Mouse (Mus musculus) testis, adult 2 months (tissue): ENCODE data around the gene Ehmt2. TPM values are rescaled to one million over a fixed set of nuclear protein-coding genes. Genes with fewer than 3 reads are reported as not detected.
A peak's percentile ranks its signal among the peaks of the same experiment; 100 is the strongest.
"Not testable (repeated sequence)": the region's sequence is repeated elsewhere in the genome, so short reads cannot be mapped to it uniquely, and the experiment has no call there.

Experiments
- H3K27ac ChIP-seq: fragments of 200-500 bp; 2 replicates; pipeline ENCODE4 v1.5.1; 2012; ENCODE audit warnings: low read depth, low read length; ENCODE audit not compliant: control insufficient read depth, insufficient read depth
- H3K27me3 ChIP-seq: fragments of 200-500 bp; 2 replicates; pipeline ENCODE4 v1.6.1; 2012; ENCODE audit warnings: mild to moderate bottlenecking, low read length, moderate library complexity; ENCODE audit not compliant: control insufficient read depth, insufficient read depth
- H3K36me3 ChIP-seq: fragments of 200-500 bp; 2 replicates; pipeline ENCODE4 v1.6.1; 2012; ENCODE audit warnings: mild to moderate bottlenecking, low read length; ENCODE audit not compliant: control insufficient read depth, insufficient read depth
- H3K4me1 ChIP-seq: fragments of 200-500 bp; 2 replicates; pipeline ENCODE4 v1.6.1; 2012; ENCODE audit warnings: low read length; ENCODE audit not compliant: control insufficient read depth, insufficient read depth
- H3K4me3 ChIP-seq: fragments of 200-500 bp; 2 replicates; pipeline ENCODE4 v1.5.1; 2012; ENCODE audit warnings: low read depth, mild to moderate bottlenecking, low read length, moderate library complexity, mixed read lengths; ENCODE audit not compliant: control insufficient read depth
- CTCF ChIP-seq: fragments of 200-500 bp; IDR thresholded peaks from 2 replicates; pipeline ENCODE4 v1.5.1; 2012; ENCODE audit warnings: low read depth, mild to moderate bottlenecking, inconsistent platforms, low read length, moderate library complexity; ENCODE audit not compliant: control insufficient read depth, insufficient read depth, insufficient replicate concordance
- POLR2A ChIP-seq: fragments of 200-500 bp; IDR thresholded peaks from 2 replicates; pipeline ENCODE4 v1.6.1; 2012; ENCODE audit warnings: low read depth, mild to moderate bottlenecking, inconsistent platforms, low read length, moderate library complexity; ENCODE audit not compliant: control insufficient read depth
- polyA plus RNA-seq: library from polyadenylated mRNA; depleted of rRNA; stranded (reverse); fragments of >200 nt; gene quantifications from 2 replicates; pipeline ENCODE4 v1.2.3, GENCODE M21; 2012; rRNA removed

Ehmt2 gene
- polyA plus RNA-seq, 1 experiment = 344 TPM

DNA sequence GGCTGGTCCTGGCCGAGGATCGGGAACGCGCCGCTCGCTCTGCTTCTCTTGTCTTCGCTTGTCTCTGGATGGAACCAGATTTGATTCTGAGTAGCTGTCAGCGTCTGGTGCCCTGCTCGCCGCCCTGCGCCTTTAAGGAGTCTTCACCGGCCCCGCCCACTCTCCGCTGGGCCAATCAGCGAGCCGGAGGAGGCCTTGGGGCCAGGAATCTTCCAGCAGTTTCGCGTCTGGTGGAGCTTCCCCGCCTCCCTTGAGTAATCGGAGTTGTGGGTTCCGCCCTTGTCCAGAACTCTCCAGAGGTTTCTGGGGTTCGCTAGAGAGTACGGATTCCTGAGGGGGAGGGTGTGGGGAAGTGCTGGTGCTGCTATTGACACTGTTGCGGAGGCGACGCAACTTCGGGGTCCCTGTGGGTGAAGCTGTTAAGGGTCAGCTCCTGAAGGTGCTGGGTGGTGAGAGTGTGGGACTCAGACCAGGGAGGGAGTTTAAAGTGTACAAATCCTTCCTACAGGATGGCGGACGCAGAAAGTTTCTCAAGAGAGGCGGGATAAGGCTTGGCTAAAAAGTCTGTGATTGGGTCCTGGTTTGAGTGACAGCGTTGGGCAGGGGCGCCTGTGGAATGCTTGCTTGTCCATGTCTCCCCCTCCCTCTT, 61.0 kb downstream of the Ehmt2 start, which contains the start of gene Hspa1b:
TSS of gene Hspa1b (minus strand) at position 109 of the 649 bp plus-strand sequence.
- TF ChIP-seq POLR2A = 0 out of 2 replicates have a peak, but pooled peaks have one; percentile 32
- not testable (repeated sequence) for H3K4me1 ChIP-seq, H3K27me3 ChIP-seq

DNA sequence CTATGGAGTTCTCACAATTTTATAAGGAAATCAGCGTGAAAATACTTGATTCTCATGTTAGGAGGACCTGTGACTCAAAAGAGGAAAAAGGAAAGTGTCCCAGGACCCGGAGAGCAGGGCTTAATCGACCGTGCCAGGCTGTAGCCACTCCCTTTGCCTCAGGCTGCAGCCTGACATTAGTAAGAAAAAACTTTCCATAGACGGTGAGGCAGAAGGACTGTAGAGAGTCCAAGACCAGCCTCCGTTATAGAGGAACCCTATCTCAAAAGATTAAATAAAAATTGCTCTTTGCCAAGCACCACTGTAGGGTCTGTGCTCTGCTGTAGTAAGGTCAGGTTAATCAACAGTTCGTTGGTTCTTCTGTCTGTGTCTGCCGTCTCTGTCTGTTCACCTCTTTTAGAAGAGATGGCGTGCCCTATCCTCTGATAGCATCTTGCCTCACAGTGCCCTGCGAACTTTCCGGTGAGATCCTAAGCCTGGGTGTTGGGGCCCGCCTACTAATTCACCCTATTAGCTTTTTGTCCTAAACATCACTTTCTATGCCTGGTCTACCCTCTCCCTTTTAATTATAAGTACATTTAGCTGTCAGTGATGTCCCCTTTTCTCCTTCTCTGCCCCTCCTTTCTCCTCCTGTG, 61.7 kb downstream of the Ehmt2 start:
- Histone ChIP-seq H3K4me3 (peak overlapping the region; percentile 86), H3K27ac (peak overlapping the region; percentile 97), H3K36me3 (no peaks in the 10 kb centered on the region), H3K4me1 (peaks cover 8% of the 10 kb centered on the region), H3K27me3 (no peaks in the 10 kb centered on the region)
- TF ChIP-seq CTCF (no peak), POLR2A (no peak)

More for the DNA sequence above, 61.0 kb downstream of the Ehmt2 start, which contains the start of gene Hspa1b:
- not testable (repeated sequence) for H3K36me3 ChIP-seq
- peak within 1 kb of the TSS; percentile 86 for H3K4me3 ChIP-seq
- H3K27ac ChIP-seq = peak within 1 kb of the TSS; percentile 97

DNA sequence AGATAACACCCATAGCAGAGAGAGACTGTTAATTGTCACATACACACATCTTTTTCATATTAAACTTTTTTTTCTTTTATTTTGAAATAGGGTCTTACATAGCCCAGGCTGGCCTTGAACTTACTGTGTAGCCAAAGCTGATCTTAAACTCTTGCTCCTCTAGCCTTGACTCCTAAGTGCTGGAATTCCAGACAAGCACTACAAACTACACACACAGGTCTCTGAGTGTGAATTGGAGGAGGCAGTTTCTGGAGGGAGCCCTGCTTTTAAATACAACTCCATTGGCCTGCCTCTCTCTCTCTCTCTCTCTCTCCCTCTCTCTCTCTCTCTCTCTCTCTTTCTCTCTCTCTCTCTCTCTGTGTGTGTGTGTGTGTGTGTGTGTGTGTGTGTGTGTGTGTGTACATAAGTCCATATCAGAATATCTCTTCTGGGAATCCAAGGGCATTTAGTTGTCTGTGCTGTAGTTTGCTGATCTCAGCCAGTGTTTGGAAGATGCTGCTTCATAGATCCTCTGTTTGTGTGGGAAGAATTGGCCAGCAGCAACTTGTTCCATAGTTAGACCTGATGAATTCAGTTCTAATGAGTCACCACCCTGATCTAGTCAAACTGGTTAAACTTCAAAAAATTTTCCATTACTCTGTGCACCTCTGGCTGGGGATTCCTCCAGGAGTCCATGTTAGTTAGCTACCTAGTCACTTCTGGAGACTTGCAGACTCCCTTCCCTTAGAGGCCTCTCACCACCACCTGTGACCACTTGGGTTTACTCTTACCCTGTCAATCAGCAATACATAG, 62.6 kb downstream of the Ehmt2 start:
- Histone ChIP-seq H3K36me3 (no peaks in the 10 kb centered on the region), H3K4me3 (no peak overlapping the region), H3K27me3 (no peaks in the 10 kb centered on the region), H3K4me1 (peaks cover 8% of the 10 kb centered on the region), H3K27ac (peak overlapping the region; percentile 39)
- TF ChIP-seq CTCF (no peak), POLR2A (no peak)

DNA sequence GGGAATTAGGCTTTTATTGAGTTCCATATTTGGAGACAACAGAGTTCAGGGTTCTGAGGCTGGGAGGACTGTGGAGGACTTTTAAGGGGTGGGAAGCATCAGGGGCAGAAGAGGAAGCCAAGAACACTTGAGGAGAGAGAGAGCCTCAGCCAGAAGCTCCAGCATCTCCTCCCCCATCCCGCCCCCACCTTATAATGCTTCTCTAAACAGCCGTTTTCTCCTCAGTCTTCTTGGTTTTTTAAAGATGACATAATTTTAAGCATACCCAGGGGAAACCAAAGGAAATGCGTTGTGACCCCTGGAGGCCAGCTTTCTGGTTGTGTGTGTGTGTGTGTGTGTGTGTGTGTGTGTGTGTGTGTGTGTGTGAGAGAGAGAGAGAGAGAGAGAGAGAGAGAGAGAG, 63.9 kb downstream of the Ehmt2 start:
- TF ChIP-seq CTCF = no peak
- TF ChIP-seq POLR2A = no peak
- Histone ChIP-seq H3K27ac (no peak overlapping the region), H3K4me1 (peaks cover 8% of the 10 kb centered on the region), H3K27me3 (no peaks in the 10 kb centered on the region), H3K36me3 (no peaks in the 10 kb centered on the region), H3K4me3 (no peak overlapping the region)

DNA sequence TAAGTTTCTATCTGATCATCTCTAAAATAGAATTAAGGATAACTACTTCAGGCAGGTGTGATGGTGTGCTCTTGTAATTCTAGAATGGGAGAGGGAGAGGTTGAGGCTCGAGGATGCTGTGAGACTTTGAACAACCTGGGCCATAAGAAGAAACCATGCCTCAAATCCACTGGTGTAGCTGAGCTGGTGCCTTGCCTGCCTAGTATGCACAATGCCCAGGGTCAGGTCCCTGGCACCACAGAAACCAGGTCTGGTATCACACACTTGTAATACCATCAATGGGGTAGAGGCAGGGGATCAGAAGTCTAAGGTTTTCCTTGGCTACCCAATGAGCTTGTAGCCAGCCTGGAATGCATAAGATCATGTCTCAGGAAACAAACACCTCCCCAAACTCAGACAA, 64.6 kb downstream of the Ehmt2 start:
- no peaks in the 10 kb centered on the region for H3K27me3 ChIP-seq
- no peak overlapping the region for H3K27ac ChIP-seq
- no peak overlapping the region for H3K4me3 ChIP-seq
- TF ChIP-seq POLR2A (no peak), CTCF (no peak)
- H3K4me1 ChIP-seq = peaks cover 8% of the 10 kb centered on the region
- H3K36me3 ChIP-seq = no peaks in the 10 kb centered on the region

Other genes with a start within 250 kb of the Ehmt2 start
- gene Tnxb, start 227.9 kb upstream of the Ehmt2 start, polyA plus RNA-seq = 0.77 and 1.9 TPM in 2 replicates
- gene C4b, start 154.6 kb upstream of the Ehmt2 start, polyA plus RNA-seq = 15.0 and 17.6 TPM in 2 replicates
- gene Cyp21a1, start 93.9 kb upstream of the Ehmt2 start, polyA plus RNA-seq = 1.1 and 1.4 TPM in 2 replicates
- gene Stk19, start 61.5 kb upstream of the Ehmt2 start, polyA plus RNA-seq = 41.3 and 46.3 TPM in 2 replicates
- 51.3 and 61.0 TPM in 2 replicates for gene Dxo, start 61.5 kb upstream of the Ehmt2 start, polyA plus RNA-seq
- 137 and 142 TPM in 2 replicates for gene Skiv2l, start 48.3 kb upstream of the Ehmt2 start, polyA plus RNA-seq
- 173 and 180 TPM in 2 replicates for gene Nelfe, start 48.1 kb upstream of the Ehmt2 start, polyA plus RNA-seq
- 1.1 and 1.2 TPM in 2 replicates for gene Cfb, start 36.0 kb upstream of the Ehmt2 start, polyA plus RNA-seq
- gene Zbtb12, start 19.0 kb upstream of the Ehmt2 start, polyA plus RNA-seq = 4.0 and 4.7 TPM in 2 replicates
- not detected in 2 replicates for gene Gm20547, start 16.4 kb upstream of the Ehmt2 start, polyA plus RNA-seq
- 14.8 and 15.3 TPM in 2 replicates for gene C2, start 204 bp upstream of the Ehmt2 start, polyA plus RNA-seq
- 0.52 and 2.2 TPM in 2 replicates for gene Slc44a4, start 16.0 kb downstream of the Ehmt2 start, polyA plus RNA-seq
- 4.1 and 7.9 TPM in 2 replicates for gene Neu1, start 32.8 kb downstream of the Ehmt2 start, polyA plus RNA-seq
- gene Hspa1b, start 60.8 kb downstream of the Ehmt2 start, polyA plus RNA-seq = 2.6 and 5.2 TPM in 2 replicates
- gene Gm20481, start 71.4 kb downstream of the Ehmt2 start, polyA plus RNA-seq = not detected in 2 replicates
- gene Hspa1a, start 73.7 kb downstream of the Ehmt2 start, polyA plus RNA-seq = 4.4 and 5.5 TPM in 2 replicates
- 718 and 731 TPM in 2 replicates for gene Hspa1l, start 74.2 kb downstream of the Ehmt2 start, polyA plus RNA-seq
- gene Lsm2, start 83.4 kb downstream of the Ehmt2 start, polyA plus RNA-seq = 480 and 579 TPM in 2 replicates
- gene Vars, start 102.5 kb downstream of the Ehmt2 start, polyA plus RNA-seq = 261 and 309 TPM in 2 replicates
- 0.65 and 0.84 TPM in 2 replicates for gene Vwa7, start 118.1 kb downstream of the Ehmt2 start, polyA plus RNA-seq
- gene Sapcd1, start 129.5 kb downstream of the Ehmt2 start, polyA plus RNA-seq = 3.5 and 3.8 TPM in 2 replicates
- 19.3 and 20.4 TPM in 2 replicates for gene Msh5, start 148.3 kb downstream of the Ehmt2 start, polyA plus RNA-seq
- gene Clic1, start 151.5 kb downstream of the Ehmt2 start, polyA plus RNA-seq = 24.1 and 24.8 TPM in 2 replicates
- 11.1 and 14.4 TPM in 2 replicates for gene Ddah2, start 160.6 kb downstream of the Ehmt2 start, polyA plus RNA-seq
- gene Ly6g6c, start 166.9 kb downstream of the Ehmt2 start, polyA plus RNA-seq = 117 and 146 TPM in 2 replicates
- gene Mpig6b, start 167.7 kb downstream of the Ehmt2 start, polyA plus RNA-seq = 3.4 and 3.7 TPM in 2 replicates
- gene Ly6g6e, start 178.4 kb downstream of the Ehmt2 start, polyA plus RNA-seq = 0.78 and 0.95 TPM in 2 replicates
- gene Ly6g6d, start 179.6 kb downstream of the Ehmt2 start, polyA plus RNA-seq = 0.85 and 0.99 TPM in 2 replicates
- gene Ly6g6f, start 187.1 kb downstream of the Ehmt2 start, polyA plus RNA-seq = 1.1 and 1.2 TPM in 2 replicates
- gene Abhd16a, start 190.8 kb downstream of the Ehmt2 start, polyA plus RNA-seq = 121 and 141 TPM in 2 replicates
- gene Ly6g5c, start 209.8 kb downstream of the Ehmt2 start, polyA plus RNA-seq = 0.54 TPM in 1 of 2 replicates, not detected in the other
- gene Ly6g5b, start 217.0 kb downstream of the Ehmt2 start, polyA plus RNA-seq = 2.9 and 3.1 TPM in 2 replicates
- gene Gpank1, start 223.0 kb downstream of the Ehmt2 start, polyA plus RNA-seq = 70.0 and 73.6 TPM in 2 replicates
- gene Csnk2b, start 223.6 kb downstream of the Ehmt2 start, polyA plus RNA-seq = 3,095 and 3,228 TPM in 2 replicates
- 0.91 and 2.5 TPM in 2 replicates for gene D17H6S53E, start 227.9 kb downstream of the Ehmt2 start, polyA plus RNA-seq
- 0.41 and 0.48 TPM in 2 replicates for gene Apom, start 233.6 kb downstream of the Ehmt2 start, polyA plus RNA-seq
- gene Bag6, start 236.7 kb downstream of the Ehmt2 start, polyA plus RNA-seq = 709 and 791 TPM in 2 replicates